Mouse (Mus musculus) B cell, adult 2 months (primary cell): Measurements from ENCODE around the gene Zfp275.
"Not testable (repeated sequence)": the region's sequence is repeated elsewhere in the genome, so short reads cannot be mapped to it uniquely, and the experiment has no call there.

Experiments
- DNase-seq, 2 experiments: peaks; one replicate each; pipeline ENCODE4 v3.0.0; 2022

Zfp275 gene

DNA sequence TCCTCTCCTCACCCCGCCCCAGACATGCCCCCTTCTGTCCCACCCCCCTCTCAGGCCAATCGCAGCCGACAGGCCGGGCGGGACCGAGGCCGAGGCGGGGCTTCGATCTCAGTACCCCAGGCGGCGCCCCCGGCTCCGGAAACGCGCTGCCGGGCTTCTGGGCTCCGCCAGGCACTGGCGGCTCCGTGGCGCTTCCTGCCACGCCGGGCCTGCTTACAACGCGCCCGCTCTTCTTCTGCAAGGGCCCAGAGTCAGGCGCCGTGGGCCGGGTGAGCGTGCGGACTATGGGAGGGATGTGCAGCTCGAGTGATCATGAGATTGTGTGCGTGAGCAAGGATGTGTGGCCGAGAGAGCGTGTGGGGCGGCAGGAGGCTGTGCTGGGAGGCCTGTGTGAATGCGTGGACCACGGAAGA lies at the start of gene Zfp275:
TSS of gene Zfp275 (plus strand) at position 139 of the 413 bp plus-strand sequence.
- peak; percentile 71 to 72 for DNase-seq

GRCm38 (mm10) chrX:73292876-73293275 lies 49.5 kb upstream of the Zfp275 start, which contains the start of the genes Xlr5a and Xlr5c:
Gene Xlr5a (minus strand): TSS chrX:73292976.
Gene Xlr5c (minus strand): TSS chrX:73292976.
- not testable (repeated sequence) for DNase-seq

DNA sequence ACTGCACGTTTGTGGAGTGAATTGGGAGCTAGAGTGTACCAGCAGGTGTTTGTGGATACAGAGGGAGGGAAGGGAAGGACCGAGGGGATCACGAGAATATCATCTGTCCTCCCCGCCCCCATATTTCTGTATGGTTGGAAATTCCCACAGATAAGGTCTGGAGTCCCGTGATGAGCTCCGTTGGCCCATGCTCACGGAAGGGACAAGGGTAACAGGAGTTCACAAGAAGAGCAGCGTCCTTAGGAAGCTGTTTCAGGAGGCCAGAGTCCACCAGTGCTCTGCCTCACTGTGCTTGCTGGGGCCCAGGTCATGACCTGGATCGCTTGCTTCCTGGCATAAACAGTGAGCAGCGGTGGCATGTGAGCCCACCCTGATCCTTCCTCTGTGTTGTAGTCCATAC lies 46.7 kb upstream of the Zfp275 start:
- not testable (repeated sequence) for DNase-seq

DNA sequence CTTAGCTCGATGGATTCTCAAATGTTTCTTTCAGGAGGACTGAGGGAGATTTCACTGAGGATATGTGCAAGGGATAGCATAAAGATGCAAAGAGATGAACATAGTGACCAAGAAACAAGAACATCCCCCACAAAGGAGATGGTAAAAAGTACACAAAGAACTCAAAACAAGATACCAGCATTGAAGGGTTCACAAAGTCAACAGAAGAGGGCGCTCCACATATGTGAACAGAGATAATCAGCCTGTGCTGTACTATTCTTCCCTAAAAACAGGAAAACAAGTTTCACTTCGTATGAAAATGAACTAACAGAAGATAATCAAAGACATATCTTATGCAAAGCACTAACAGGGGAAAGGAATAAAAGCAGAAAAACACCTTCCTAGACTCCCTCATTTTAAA lies 29.9 kb upstream of the Zfp275 start:
- DNase-seq: peak; percentile 21 to 24

- no peak for DNase-seq
Observed at GRCm38 (mm10) chrX:73321029-73321428, 21.4 kb upstream of the Zfp275 start.

DNA sequence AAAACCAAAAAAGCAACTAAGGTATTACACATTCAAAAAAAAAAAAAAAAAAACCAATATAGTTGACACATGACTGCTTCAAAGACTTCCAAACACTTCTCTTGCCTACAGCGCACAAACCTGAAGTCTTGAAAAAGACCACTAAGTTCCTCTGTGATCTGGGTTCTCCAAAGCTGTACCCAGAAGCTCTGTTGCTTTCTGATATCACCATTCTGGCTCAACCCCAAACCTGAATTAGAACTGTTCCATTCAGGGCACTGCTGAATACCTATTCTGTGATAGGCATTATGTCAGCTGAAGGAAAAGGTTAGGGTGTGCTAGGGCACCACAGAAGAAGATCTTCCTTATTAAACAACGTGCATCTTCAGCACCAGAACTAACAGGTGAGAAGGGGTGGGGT lies 15.2 kb upstream of the Zfp275 start:
- no peak for DNase-seq

DNA sequence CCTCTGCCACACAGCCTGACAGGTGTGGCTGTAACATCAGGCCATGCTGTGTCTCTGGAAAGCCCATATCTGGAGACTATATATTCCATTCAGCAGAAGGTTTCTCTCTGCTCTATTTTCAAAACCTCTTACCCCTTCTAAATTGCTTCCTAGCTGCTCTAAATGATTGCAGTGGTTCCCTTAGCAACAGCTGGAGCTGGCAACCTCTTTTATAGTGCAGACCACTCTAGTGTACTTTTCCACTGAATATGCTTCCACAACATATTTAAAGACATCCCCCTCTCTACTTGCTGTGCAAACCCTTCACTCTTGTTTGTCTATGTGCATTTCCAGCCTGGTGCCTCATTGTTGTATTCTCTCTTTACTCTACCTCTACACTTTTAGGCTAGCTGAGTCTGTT lies 8.9 kb upstream of the Zfp275 start:
- DNase-seq: no peak

- DNase-seq: no peak
Observed at GRCm38 (mm10) chrX:73336740-73337139, 5.7 kb upstream of the Zfp275 start, which contains the start of gene Gm45015. Gene Gm45015 (minus strand): TSS chrX:73336840.

GRCm38 (mm10) chrX:73341473-73341872 lies 948 bp upstream of the Zfp275 start:
- DNase-seq: no peak

DNA sequence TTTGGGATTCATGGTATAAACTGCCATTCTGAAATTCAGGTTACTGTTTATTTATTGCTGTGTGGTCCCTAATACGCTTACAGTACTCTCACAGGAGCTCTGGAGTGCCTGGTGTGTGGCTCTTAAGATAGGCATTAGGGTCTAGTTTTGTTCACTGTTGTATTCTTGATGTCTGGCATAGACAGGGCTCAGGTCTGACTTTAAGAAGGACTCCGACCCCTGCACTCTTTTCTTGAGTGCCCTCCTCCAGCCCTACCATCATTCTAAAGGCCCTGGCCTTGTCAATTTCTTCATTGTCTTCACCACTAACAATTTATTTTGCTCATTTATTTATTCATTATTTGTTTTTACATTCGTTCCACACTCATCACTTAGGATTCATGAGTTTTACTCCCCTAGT lies 353 bp upstream of the Zfp275 start:
- DNase-seq: no peak

DNA sequence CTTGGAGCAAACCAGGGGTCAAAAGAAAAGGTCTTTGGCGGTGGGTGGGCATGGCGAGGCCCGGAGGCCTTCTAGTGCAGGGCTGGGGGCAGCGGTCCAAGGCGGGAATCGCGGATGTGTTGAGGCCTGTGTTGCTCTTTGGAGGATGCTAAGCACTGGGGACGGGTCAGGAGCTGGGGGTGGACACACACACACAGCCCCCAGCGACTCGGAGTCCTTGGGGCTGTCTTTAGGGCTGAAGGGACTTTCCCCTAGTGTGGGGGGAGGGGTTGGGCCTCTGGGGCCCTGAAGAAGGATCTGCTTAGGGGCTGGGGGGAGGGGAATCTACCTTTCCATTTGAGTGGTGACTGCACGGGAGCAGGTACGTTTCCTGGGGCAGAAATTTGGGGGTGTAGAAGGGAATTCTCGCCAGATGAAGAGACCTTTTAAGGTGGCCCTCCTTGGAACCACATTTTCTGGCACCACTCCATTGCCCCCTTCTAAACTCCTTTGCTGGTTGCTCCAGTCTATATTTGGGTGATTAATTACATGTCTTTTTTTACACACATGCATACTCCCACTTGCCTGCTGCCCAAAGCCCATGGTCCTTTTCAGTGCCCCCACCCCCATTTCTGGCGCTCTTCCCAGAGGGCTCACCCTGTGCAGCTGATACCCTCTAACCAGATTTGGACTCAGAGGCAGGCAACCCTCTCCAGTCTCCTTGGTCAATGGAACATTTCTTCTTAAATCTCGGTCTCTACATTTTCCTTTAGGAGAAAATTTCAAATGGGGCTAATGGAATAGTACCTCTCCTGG lies 717 bp downstream of the Zfp275 start:
- peak in 1 of 2 experiments; percentile 34 for DNase-seq

GRCm38 (mm10) chrX:73343802-73344201 lies 1.4 kb downstream of the Zfp275 start:
- no peak for DNase-seq

- no peak for DNase-seq
Observed at GRCm38 (mm10) chrX:73344346-73344745, 1.9 kb downstream of the Zfp275 start.

DNA sequence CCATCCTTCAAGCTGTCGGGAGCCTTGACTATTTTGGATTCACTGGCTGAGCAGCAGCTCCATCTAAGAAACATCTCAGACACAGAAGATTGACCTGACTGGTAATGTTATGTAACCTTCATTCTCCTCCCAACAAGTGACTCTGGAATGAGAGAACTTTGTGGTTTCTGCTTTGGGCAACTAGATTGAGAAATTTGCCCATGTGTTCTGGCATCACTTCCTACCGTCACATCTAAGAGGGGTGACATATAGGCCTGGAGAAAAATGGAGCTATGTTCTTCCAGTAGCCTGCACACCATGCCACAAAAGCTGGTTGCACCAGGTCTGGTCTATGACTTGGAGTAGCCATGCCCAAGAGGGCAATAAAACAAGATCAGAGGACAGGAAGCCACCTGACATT lies 13.7 kb downstream of the Zfp275 start:
- DNase-seq: no peak

GRCm38 (mm10) chrX:73356719-73357118 lies 14.3 kb downstream of the Zfp275 start:
- DNase-seq: no peak

DNA sequence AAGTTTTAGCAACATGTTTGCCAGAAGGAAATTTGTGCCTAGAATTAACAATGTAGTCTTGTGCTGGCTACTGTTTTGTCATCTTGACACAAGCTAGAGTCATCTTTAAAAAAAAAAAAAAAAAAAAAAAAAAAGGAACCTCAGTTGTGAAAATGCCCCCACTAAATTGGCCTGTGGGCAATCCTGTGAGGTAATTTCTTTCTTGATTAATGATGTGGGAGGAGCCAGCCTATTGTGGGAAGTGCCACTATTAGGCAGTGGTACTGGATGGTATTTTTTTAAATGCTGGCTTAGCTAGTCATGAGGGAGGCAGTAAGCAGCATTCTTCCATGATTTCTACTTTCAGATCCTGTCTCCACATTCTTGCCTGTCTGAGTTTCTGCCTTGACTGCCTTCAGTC lies 20.9 kb downstream of the Zfp275 start:
- DNase-seq: no peak

DNA sequence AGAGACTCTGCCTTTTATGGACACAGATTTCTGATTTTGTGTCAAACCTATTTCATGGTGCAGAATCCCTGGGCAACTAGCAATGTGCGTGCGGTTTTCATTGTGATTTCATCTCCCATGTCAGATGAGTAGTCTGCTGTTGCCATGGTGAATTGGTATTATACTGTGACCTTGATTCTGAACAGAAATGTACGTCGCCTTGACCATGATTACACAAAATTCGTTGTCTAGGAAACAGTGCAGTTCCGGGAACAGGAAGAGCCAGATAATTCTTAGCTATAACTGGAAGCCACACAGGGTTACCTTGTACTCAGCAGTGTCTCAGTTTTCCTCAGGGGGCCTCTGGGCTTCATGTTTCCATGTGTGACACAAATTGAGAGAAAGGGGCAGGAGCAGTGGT lies 42.0 kb downstream of the Zfp275 start:
- DNase-seq: no peak

- no peak for DNase-seq
Observed at GRCm38 (mm10) chrX:73384924-73385323, 42.5 kb downstream of the Zfp275 start.

DNA sequence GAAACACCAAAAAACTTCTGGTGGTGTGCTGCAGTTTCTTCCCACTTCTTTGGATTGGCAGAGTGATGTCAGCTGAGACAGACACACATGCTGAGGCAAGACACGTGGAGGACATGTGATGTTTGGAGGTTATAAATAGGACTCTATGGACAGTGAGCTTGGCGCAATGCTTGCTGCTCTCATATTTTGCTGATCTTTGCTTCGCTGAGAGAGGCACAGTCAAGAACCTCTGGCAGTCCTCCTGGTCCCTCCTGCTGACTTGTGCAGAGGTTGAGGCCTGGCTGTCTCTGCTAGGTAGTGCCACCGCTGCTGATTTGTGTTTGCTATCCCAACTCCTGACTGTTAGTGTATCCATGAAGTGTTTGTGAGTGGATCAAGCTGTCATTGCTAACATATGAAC lies 49.1 kb downstream of the Zfp275 start:
- no peak for DNase-seq

GRCm38 (mm10) chrX:73396446-73396845 lies 54.0 kb downstream of the Zfp275 start:
- DNase-seq: no peak

GRCm38 (mm10) chrX:73398636-73399035 lies 56.2 kb downstream of the Zfp275 start, which contains the start of gene Gm18336:
Gene Gm18336 (minus strand): TSS chrX:73398736.
- not testable (repeated sequence) for DNase-seq

GRCm38 (mm10) chrX:73400951-73401350 lies 58.5 kb downstream of the Zfp275 start:
- no peak for DNase-seq

DNA sequence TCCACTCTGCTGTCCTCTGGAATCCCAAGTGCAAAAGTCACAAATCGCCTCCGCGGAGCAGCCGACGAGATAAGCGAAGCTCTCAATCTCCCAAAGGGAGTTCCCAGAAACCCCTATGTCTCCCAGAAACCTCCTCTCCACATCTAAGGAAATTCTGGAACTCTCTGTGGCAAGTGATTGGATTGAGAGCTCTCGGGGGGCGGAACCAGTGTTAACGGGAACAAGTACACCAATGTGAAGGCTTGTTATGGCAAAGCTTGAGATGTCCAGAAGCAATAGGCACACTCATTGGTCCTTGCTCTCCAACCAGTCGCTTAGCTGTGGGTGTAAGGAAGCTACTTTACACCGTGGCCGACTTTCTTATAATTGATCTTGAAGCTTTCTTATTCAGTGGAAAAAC lies 59.2 kb downstream of the Zfp275 start:
- no peak for DNase-seq
